1 mouse cellular context compared by ENCODE assay signal in the genomic region with DNA sequence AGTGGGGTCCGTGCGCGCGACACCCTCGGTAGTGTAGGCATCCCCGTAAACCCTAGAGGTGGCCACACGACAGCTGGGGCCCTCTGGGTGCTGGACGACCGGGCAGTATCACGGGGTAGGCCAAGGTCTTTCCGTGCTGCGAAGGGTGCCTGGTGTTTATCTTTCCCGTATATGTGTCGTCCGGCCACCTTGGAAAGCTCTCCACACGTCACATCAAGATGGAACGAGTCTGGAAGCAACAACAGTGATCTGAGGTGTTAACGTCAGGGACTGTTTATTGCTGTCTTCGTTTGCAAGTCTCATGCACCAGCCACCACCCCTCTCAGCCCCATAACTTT.
TF ChIP-seq lines count a peak whose summit lies in the region.

No protein-coding gene starts in this region.

TF ChIP-seq in CH12.LX, 34 proteins besides CTCF, POLR2A, EP300 and RAD21:
- no peak for TF ChIP-seq UBTF (IDR thresholded peaks at IDR 0.05; ENCODE audit: low read depth, low read length)
- TF ChIP-seq PAX5 (IDR thresholded peaks at IDR 0.05; ENCODE audit: low read length), result no peak
- no peak for TF ChIP-seq NRF1 (IDR thresholded peaks at IDR 0.05; ENCODE audit: low read depth, low read length)
- no peak for TF ChIP-seq ZNF384 (IDR thresholded peaks at IDR 0.05; ENCODE audit: low read depth, low read length)
- no peak for TF ChIP-seq HCFC1 (IDR thresholded peaks at IDR 0.05; ENCODE audit: low read depth, low read length)
